Mouse (Mus musculus): ENCODE data around the gene Fbxo11. TPM values are rescaled to one million over a fixed set of nuclear protein-coding genes. Genes with fewer than 3 reads are reported as not detected.
"Not testable (repeated sequence)": the region's sequence is repeated elsewhere in the genome, so short reads cannot be mapped to it uniquely, and the experiment has no call there.

Gene Fbxo11
- polyA plus RNA-seq, 1 experiment: 9.3 TPM

DNA sequence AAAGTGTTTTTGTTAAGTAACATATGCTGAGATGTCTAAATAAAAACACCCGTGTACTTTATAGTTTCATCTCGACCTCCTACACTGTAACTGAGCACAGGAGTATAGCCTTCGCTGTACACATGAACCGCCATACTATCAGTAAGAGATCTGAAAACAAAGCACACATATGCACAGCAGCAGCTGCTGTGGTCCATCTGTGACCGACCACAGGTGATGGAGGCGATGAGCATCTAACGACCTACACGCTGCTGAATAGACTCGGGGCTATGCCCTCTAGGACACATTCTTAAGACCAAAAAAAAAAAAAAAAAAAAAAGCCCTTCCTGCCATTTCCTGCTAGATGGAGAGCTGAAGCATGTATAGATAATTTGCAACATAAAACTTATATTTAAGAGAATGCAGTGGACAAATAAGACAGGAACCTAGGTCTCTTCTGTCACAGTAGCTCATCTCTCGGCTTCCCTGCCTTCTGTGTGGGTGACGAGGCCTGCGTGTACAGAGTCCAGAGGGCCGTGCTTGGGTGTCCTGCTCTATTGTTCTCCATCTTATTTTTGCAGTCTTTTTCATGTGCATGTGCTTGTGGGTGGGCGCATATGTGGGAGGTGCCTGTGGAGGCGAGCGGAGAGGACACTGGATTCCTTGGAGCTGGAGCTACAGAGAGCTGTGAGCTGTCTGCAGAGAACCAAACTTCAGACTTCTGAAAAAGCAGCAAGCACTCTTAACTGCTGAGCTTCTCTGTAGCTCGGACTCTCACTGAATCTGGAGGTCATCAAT is 35.7 kb downstream of the Fbxo11 start:
- no peaks in the 10 kb centered on the region for H3K36me3 ChIP-seq (ENCODE audit: control insufficient read depth, insufficient read depth)
- no peak overlapping the region for H3ac ChIP-seq (ENCODE audit: control insufficient read depth, insufficient read length, low read depth)
- H3K79me2 ChIP-seq (ENCODE audit: control insufficient read depth, insufficient read depth): peaks cover 100% of the 10 kb centered on the region
- TF ChIP-seq MYOG (IDR thresholded peaks at IDR 0.05; ENCODE audit: control insufficient read depth, extremely low read depth, insufficient read length) (no peak), MYOD1 (IDR thresholded peaks at IDR 0.05; ENCODE audit: control insufficient read depth, insufficient read length, low read depth) (no peak), MAX (IDR thresholded peaks at IDR 0.05) (no peak), CEBPB (IDR thresholded peaks at IDR 0.05; ENCODE audit: low read depth) (no peak), FOSL1 (IDR thresholded peaks at IDR 0.05; ENCODE audit: insufficient read depth, low read length, poor library complexity, severe bottlenecking) (no peak), USF1 (IDR thresholded peaks at IDR 0.05; ENCODE audit: low read depth) (no peak), CTCF (IDR thresholded peaks at IDR 0.05; ENCODE audit: control insufficient read depth, insufficient read depth, insufficient read length) (no peak)
- H3K79me3 ChIP-seq (ENCODE audit: low read depth): peaks cover 85% of the 10 kb centered on the region
- H3K27me3 ChIP-seq (ENCODE audit: control insufficient read depth, insufficient read depth, insufficient read length): no peaks in the 10 kb centered on the region
- H3K4me3 ChIP-seq (ENCODE audit: insufficient read depth, poor library complexity, severe bottlenecking): no peak overlapping the region

DNA sequence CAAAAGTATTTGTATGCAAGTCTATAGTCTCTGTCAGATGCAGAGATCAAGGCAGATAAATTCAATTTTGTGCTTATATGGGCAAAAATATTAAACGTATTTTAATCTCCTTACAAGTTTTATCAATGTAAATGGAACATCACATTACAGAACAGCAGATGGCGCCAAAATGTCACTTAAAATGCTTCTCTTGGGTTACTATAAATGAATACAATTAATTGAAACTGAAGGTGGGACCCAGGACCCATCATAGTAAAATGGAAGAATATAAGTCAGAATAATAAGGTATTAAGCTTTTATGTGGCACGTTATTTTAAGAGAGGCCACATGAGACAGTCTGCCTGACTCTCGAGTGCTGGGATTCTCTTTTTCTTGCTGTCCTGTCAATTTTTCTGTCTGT is 39.9 kb downstream of the Fbxo11 start:
- no peak for TF ChIP-seq CEBPB (IDR thresholded peaks at IDR 0.05; ENCODE audit: low read depth)
- no peak for TF ChIP-seq MAX (IDR thresholded peaks at IDR 0.05)
- TF ChIP-seq MYOG (IDR thresholded peaks at IDR 0.05; ENCODE audit: control insufficient read depth, extremely low read depth, insufficient read length): no peak
- no peaks in the 10 kb centered on the region for H3K36me3 ChIP-seq (ENCODE audit: control insufficient read depth, insufficient read depth)

DNA sequence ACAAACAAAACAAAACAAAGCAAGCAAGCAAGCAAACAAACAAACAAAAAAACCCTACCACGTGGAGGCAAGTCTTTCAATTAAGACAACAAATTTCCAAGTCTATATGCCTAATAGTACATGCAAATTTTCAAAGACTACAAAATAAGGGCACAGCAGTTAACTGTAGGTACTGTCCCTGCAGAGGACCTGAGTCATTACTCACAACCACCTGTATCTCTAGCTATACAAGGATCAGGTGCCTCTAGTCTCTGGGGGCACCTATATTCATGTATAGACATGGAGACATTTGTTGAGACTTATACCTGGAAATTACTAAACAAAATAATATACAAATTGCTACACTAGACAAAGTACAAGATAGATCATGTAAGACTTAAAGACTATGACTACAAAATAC is 41.2 kb downstream of the Fbxo11 start:
- no peak for TF ChIP-seq MAX (IDR thresholded peaks at IDR 0.05)
- no peak for TF ChIP-seq FOSL1 (IDR thresholded peaks at IDR 0.05; ENCODE audit: insufficient read depth, low read length, poor library complexity, severe bottlenecking)
- no peak for TF ChIP-seq CEBPB (IDR thresholded peaks at IDR 0.05; ENCODE audit: low read depth)
- no peak for TF ChIP-seq USF1 (IDR thresholded peaks at IDR 0.05; ENCODE audit: low read depth)
- no peak for TF ChIP-seq MYOD1 (IDR thresholded peaks at IDR 0.05; ENCODE audit: control insufficient read depth, insufficient read length, low read depth)
- no peak for TF ChIP-seq MYOG (IDR thresholded peaks at IDR 0.05; ENCODE audit: control insufficient read depth, extremely low read depth, insufficient read length)
- TF ChIP-seq CTCF (IDR thresholded peaks at IDR 0.05; ENCODE audit: control insufficient read depth, insufficient read depth, insufficient read length): no peak
- Histone ChIP-seq H3K27me3 (ENCODE audit: control insufficient read depth, insufficient read depth, insufficient read length) (no peaks in the 10 kb centered on the region), H3ac (ENCODE audit: control insufficient read depth, insufficient read length, low read depth) (no peak overlapping the region), H3K79me2 (ENCODE audit: control insufficient read depth, insufficient read depth) (peaks cover 100% of the 10 kb centered on the region), H3K79me3 (ENCODE audit: low read depth) (peaks cover 78% of the 10 kb centered on the region), H3K36me3 (ENCODE audit: control insufficient read depth, insufficient read depth) (no peaks in the 10 kb centered on the region), H3K4me3 (ENCODE audit: insufficient read depth, poor library complexity, severe bottlenecking) (no peak overlapping the region)

More for the DNA sequence above, 39.9 kb downstream of the Fbxo11 start:
- no peak overlapping the region for H3K4me3 ChIP-seq (ENCODE audit: insufficient read depth, poor library complexity, severe bottlenecking)
- no peaks in the 10 kb centered on the region for H3K27me3 ChIP-seq (ENCODE audit: control insufficient read depth, insufficient read depth, insufficient read length)
- peaks cover 100% of the 10 kb centered on the region for H3K79me2 ChIP-seq (ENCODE audit: control insufficient read depth, insufficient read depth)
- no peak overlapping the region for H3ac ChIP-seq (ENCODE audit: control insufficient read depth, insufficient read length, low read depth)
- H3K79me3 ChIP-seq (ENCODE audit: low read depth): peaks cover 80% of the 10 kb centered on the region

GRCm38 (mm10) chr17:88016027-88016426 is 49.1 kb downstream of the Fbxo11 start:
- H3K27me3 ChIP-seq (ENCODE audit: control insufficient read depth, insufficient read depth, insufficient read length); H3K4me3 ChIP-seq (ENCODE audit: insufficient read depth, poor library complexity, severe bottlenecking); H3ac ChIP-seq (ENCODE audit: control insufficient read depth, insufficient read length, low read depth): not testable (repeated sequence)
- H3K79me2 ChIP-seq (ENCODE audit: control insufficient read depth, insufficient read depth): peaks cover 51% of the 10 kb centered on the region
- peaks cover 48% of the 10 kb centered on the region for H3K79me3 ChIP-seq (ENCODE audit: low read depth)
- H3K36me3 ChIP-seq (ENCODE audit: control insufficient read depth, insufficient read depth): peaks cover 36% of the 10 kb centered on the region

- H3ac ChIP-seq (ENCODE audit: control insufficient read depth, insufficient read length, low read depth): no peak overlapping the region
- TF ChIP-seq FOSL1 (IDR thresholded peaks at IDR 0.05; ENCODE audit: insufficient read depth, low read length, poor library complexity, severe bottlenecking): no peak
- no peak for TF ChIP-seq CEBPB (IDR thresholded peaks at IDR 0.05; ENCODE audit: low read depth)
- no peak for TF ChIP-seq CTCF (IDR thresholded peaks at IDR 0.05; ENCODE audit: control insufficient read depth, insufficient read depth, insufficient read length)
- TF ChIP-seq MAX (IDR thresholded peaks at IDR 0.05): no peak
- TF ChIP-seq MYOD1 (IDR thresholded peaks at IDR 0.05; ENCODE audit: control insufficient read depth, insufficient read length, low read depth): no peak
- no peak for TF ChIP-seq MYOG (IDR thresholded peaks at IDR 0.05; ENCODE audit: control insufficient read depth, extremely low read depth, insufficient read length)
- TF ChIP-seq USF1 (IDR thresholded peaks at IDR 0.05; ENCODE audit: low read depth): no peak
- H3K4me3 ChIP-seq (ENCODE audit: insufficient read depth, poor library complexity, severe bottlenecking): no peak overlapping the region
- peaks cover 51% of the 10 kb centered on the region for H3K36me3 ChIP-seq (ENCODE audit: control insufficient read depth, insufficient read depth)
- H3K79me3 ChIP-seq (ENCODE audit: low read depth): peaks cover 35% of the 10 kb centered on the region
- peaks cover 35% of the 10 kb centered on the region for H3K79me2 ChIP-seq (ENCODE audit: control insufficient read depth, insufficient read depth)
- no peaks in the 10 kb centered on the region for H3K27me3 ChIP-seq (ENCODE audit: control insufficient read depth, insufficient read depth, insufficient read length)
Observed at GRCm38 (mm10) chr17:88014456-88014855, 50.6 kb downstream of the Fbxo11 start.

DNA sequence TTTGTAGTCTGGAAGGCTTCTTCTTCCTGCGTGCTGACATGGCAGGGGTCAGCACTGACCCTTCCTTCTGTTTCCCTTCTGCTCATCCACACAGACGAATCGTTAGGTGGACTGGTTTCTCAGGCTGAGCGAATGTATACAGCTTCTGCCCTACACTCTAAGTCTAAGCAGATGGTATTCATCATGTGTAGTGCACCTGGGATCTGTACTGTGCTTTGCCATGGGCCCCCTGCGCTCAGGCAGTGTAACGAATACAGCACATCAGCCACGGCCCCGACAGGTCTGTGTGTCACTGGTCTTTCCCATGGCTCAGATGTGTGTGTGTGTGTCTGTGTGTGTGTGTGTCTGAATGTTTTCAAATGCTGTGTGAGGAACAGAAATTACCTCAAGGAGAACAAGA is 58.1 kb downstream of the Fbxo11 start:
- H3K79me2 ChIP-seq (ENCODE audit: control insufficient read depth, insufficient read depth): no peaks in the 10 kb centered on the region
- H3ac ChIP-seq (ENCODE audit: control insufficient read depth, insufficient read length, low read depth): no peak overlapping the region
- no peak overlapping the region for H3K4me3 ChIP-seq (ENCODE audit: insufficient read depth, poor library complexity, severe bottlenecking)
- no peaks in the 10 kb centered on the region for H3K27me3 ChIP-seq (ENCODE audit: control insufficient read depth, insufficient read depth, insufficient read length)
- H3K36me3 ChIP-seq (ENCODE audit: control insufficient read depth, insufficient read depth): peaks cover 72% of the 10 kb centered on the region
- TF ChIP-seq CTCF (IDR thresholded peaks at IDR 0.05; ENCODE audit: control insufficient read depth, insufficient read depth, insufficient read length) (no peak), CEBPB (IDR thresholded peaks at IDR 0.05; ENCODE audit: low read depth) (no peak), MAX (IDR thresholded peaks at IDR 0.05) (no peak), MYOG (IDR thresholded peaks at IDR 0.05; ENCODE audit: control insufficient read depth, extremely low read depth, insufficient read length) (no peak), FOSL1 (IDR thresholded peaks at IDR 0.05; ENCODE audit: insufficient read depth, low read length, poor library complexity, severe bottlenecking) (no peak), USF1 (IDR thresholded peaks at IDR 0.05; ENCODE audit: low read depth) (no peak)
- no peaks in the 10 kb centered on the region for H3K79me3 ChIP-seq (ENCODE audit: low read depth)

All from C2C12 (cell line).